Mouse (Mus musculus) erythroblast, embryonic 14.5 days (primary cell): Measurements from ENCODE around the gene Usp16.

Experiments
- GATA1 ChIP-seq: IDR thresholded peaks from 2 replicates; pipeline ENCODE4 v1.6.1; 2012; ENCODE audit warnings: low read length, inconsistent platforms, mixed read lengths
- TAL1 ChIP-seq: IDR thresholded peaks from 3 replicates; pipeline ENCODE4 v1.6.1; 2012; ENCODE audit warnings: low read length, inconsistent platforms, mixed read lengths

DNA sequence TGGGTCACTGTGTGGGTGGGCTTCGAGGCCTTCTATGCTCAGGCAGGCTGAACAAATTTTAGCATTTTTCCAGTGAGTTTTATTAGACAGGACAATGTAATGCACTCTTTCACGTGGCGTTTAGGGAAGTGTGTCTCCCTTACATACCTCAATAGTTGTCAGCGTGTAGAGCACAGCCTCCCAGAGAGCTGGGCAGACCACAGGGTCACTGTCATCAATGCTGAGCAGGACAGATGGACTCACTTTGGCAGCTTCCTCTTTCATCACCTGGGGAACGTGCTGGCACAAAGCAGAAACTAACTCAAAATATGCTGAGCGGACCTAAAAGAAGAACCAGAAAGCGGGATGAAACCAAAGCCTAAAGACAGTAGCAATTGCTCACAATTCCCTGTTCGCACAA, 33.8 kb upstream of the Usp16 start:
- TF ChIP-seq TAL1 (no peak), GATA1 (no peak)
